ENCODE assay signal across 11 mouse cellular contexts in the genomic region with DNA sequence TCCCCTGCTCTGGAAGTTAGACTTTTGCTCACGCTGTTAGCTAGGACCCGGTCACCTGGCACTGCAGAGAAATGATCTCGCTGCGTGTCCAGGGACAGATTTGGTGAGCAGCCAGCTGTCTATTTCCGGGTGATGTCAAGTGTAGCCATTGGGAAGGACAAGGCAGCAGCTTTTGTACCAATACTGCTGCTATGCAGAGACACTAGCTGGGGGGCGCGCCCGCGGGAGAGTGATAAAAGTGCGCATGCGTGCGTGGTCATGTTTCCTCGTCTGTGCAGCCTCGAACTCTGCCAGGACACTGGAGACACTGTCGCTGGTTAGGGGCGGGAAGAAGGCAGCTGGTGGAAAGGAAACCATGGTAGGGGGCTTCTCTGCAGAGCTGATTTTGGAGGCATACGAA. TPM values are rescaled to one million over a fixed set of nuclear protein-coding genes. Genes with fewer than 3 reads are reported as not detected.
DNase-seq lines count a peak whose midpoint lies in the region; ATAC-seq lines count a peak whose summit lies in the region.
"Had no signal": no experiment of that assay in that cellular context is flagged by ENCODE, and none has a peak within 500 bp of the region (broad histone marks: within the 10 kb centered on the region; RNA-seq: fewer than 3 reads in every experiment).

No protein-coding gene starts in this region.

- WGBS in limb, embryonic 12.5 days = 80% methylated on average over 17 of the region's 17 CpGs
- WGBS in limb, embryonic 10.5 days = 84% methylated on average over 17 of the region's 17 CpGs
- WGBS in hindbrain, embryonic 15.5 days = 62% methylated on average over 17 of the region's 17 CpGs

- no peak overlapping the region for H3K9ac ChIP-seq in limb, embryonic 12.5 days (replicated peaks)
- no peak overlapping the region for H3K9ac ChIP-seq in hindbrain, embryonic 15.5 days

- H3K4me2 ChIP-seq in limb, embryonic 12.5 days = no peak overlapping the region
- H3K4me2 ChIP-seq in hindbrain, embryonic 15.5 days = peak overlapping the region; percentile 12; the same call in 1 of the 2 replicates

- 0 out of 2 replicates have a peak, but pooled peaks cover 4% of the 10 kb centered on the region for H3K9me3 ChIP-seq in limb, embryonic 12.5 days
- H3K9me3 ChIP-seq in limb, embryonic 10.5 days (replicated peaks) = no peaks in the 10 kb centered on the region
- H3K9me3 ChIP-seq in hindbrain, embryonic 15.5 days = no peaks in the 10 kb centered on the region

- no peaks in the 10 kb centered on the region for H3K4me1 ChIP-seq in limb, embryonic 12.5 days (replicated peaks)
- no peaks in the 10 kb centered on the region for H3K4me1 ChIP-seq in limb, embryonic 10.5 days
- peaks cover 12% of the 10 kb centered on the region for H3K4me1 ChIP-seq in hindbrain, embryonic 15.5 days (replicated peaks)

- H3K27ac ChIP-seq in limb, embryonic 12.5 days = 0 out of 2 replicates have a peak overlapping the region, but pooled peaks have one; percentile 3
- H3K27ac ChIP-seq in limb, embryonic 10.5 days = no peak overlapping the region
- no peak overlapping the region for H3K27ac ChIP-seq in hindbrain, embryonic 15.5 days (replicated peaks)

- ATAC-seq in limb, embryonic 12.5 days (ENCODE audit: insufficient number of reproducible peaks, insufficient read depth, low FRiP score, low TSS enrichment, low read depth) = no peak
- no peak for ATAC-seq in hindbrain, embryonic 15.5 days (ENCODE audit: low FRiP score, low read depth)

- no peaks in the 10 kb centered on the region for H3K27me3 ChIP-seq in limb, embryonic 12.5 days
- H3K27me3 ChIP-seq in limb, embryonic 10.5 days (ENCODE audit: low read depth, poor library complexity, severe bottlenecking) = no peaks in the 10 kb centered on the region
- no peaks in the 10 kb centered on the region for H3K27me3 ChIP-seq in hindbrain, embryonic 15.5 days
- H3K27me3 ChIP-seq: CH12.LX had no signal

- H3K4me3 ChIP-seq in limb, embryonic 12.5 days (replicated peaks) = no peak overlapping the region
- no peak overlapping the region for H3K4me3 ChIP-seq in limb, embryonic 10.5 days
- H3K4me3 ChIP-seq in hindbrain, embryonic 15.5 days = no peak overlapping the region

- peaks cover 49% of the 10 kb centered on the region for H3K36me3 ChIP-seq in limb, embryonic 12.5 days
- peaks cover 24% of the 10 kb centered on the region for H3K36me3 ChIP-seq in limb, embryonic 10.5 days
- no peaks in the 10 kb centered on the region for H3K36me3 ChIP-seq in hindbrain, embryonic 15.5 days

- no peak for DNase-seq in limb, embryonic 10.5 days (ENCODE audit: low spot score)
- peak; percentile 40 to 55 for DNase-seq in cerebellum, postnatal 36 days
- DNase-seq in right cerebral cortex, postnatal 25 days = peak; percentile 53
- DNase-seq in retina, embryonic 14.5 days (ENCODE audit: low spot score) = no peak
- DNase-seq in thymus, postnatal 25 days = no peak
- no peak for DNase-seq in B cell, adult 2 months
- DNase-seq: adrenal gland, postnatal 36 days; lung, postnatal 14 days had no signal

RNA-seq across cellular contexts. Expression of gene Pafah2, which starts 20.1 kb away (rescaled TPM):
- 9.7 and 10.9 TPM in 2 replicates for polyA plus RNA-seq in limb, embryonic 12.5 days (2016; fragmentation: Nextera tagmentation; extraction: Ambion mirVana)
- polyA plus RNA-seq in limb, embryonic 10.5 days (2016; fragmentation: Nextera tagmentation; extraction: Ambion mirVana) = 8.1 and 8.6 TPM in 2 replicates
- 7.6 and 8.1 TPM in 2 replicates for polyA plus RNA-seq in hindbrain, embryonic 15.5 days (2015; fragmentation: Nextera tagmentation; extraction: Ambion mirVana)

RNA-seq across cellular contexts. Expression of gene Extl1, which starts 32.5 kb away (rescaled TPM):
- 3.4 and 4.1 TPM in 2 replicates for polyA plus RNA-seq in limb, embryonic 12.5 days (2016; fragmentation: Nextera tagmentation; extraction: Ambion mirVana)
- polyA plus RNA-seq in limb, embryonic 10.5 days (2016; fragmentation: Nextera tagmentation; extraction: Ambion mirVana) = 0.44 and 0.75 TPM in 2 replicates
- 0.45 and 0.51 TPM in 2 replicates for polyA plus RNA-seq in hindbrain, embryonic 15.5 days (2015; fragmentation: Nextera tagmentation; extraction: Ambion mirVana)

RNA-seq across cellular contexts. Expression of gene Stmn1, which starts 51.9 kb away (rescaled TPM):
- 2,166 and 2,360 TPM in 2 replicates for polyA plus RNA-seq in limb, embryonic 12.5 days (2016; fragmentation: Nextera tagmentation; extraction: Ambion mirVana)
- polyA plus RNA-seq in limb, embryonic 10.5 days (2016; fragmentation: Nextera tagmentation; extraction: Ambion mirVana) = 1,855 and 1,993 TPM in 2 replicates
- polyA plus RNA-seq in hindbrain, embryonic 15.5 days (2015; fragmentation: Nextera tagmentation; extraction: Ambion mirVana) = 5,846 and 6,036 TPM in 2 replicates

Comparison
In these comparisons a context has a peak if more than half of its experiments do, and no peak if none do; other contexts are left out.
1. DNase-seq: peak in cerebellum, postnatal 36 days (2 of 2) and right cerebral cortex, postnatal 25 days (single experiment); none in limb, embryonic 10.5 days (single experiment), retina, embryonic 14.5 days (single experiment), thymus, postnatal 25 days (single experiment) and B cell, adult 2 months (0 of 2).